Mouse (Mus musculus): ENCODE data around the gene Hipk2. TPM values are rescaled to one million over a fixed set of nuclear protein-coding genes. Genes with fewer than 3 reads are reported as not detected.

The Hipk2 gene
- polyA plus RNA-seq, 1 experiment: 34.3 TPM

DNA sequence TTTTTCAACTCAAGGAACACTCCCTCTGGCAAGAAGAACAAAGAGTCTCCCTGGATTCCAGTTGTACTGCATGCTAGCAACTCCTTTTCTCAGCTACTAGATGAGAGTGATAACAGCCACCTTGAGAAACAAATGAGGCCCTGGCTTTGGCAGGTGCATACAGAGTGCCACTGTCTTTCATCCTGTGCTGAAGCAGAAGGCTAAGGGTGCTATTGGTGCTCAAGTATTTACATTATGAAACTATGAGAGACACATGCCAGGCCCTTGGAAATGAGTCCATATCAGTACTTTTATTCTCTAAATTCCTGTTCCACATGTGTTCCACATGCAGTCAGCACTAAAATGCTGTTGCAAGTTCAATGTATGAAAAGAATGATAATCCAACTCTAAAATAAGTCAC is 79.0 kb downstream of the Hipk2 start:
- Histone ChIP-seq H3K27me3 (ENCODE audit: control insufficient read depth, insufficient read depth, low read length) (no peaks in the 10 kb centered on the region), H3K27ac (ENCODE audit: insufficient read depth, low read length) (no peak overlapping the region), H3K4me1 (ENCODE audit: control insufficient read depth, insufficient read depth, low read length) (no peaks in the 10 kb centered on the region), H3K4me3 (replicated peaks; ENCODE audit: insufficient read depth, low read depth, low read length) (no peak overlapping the region)
- DNase-seq: no peak
- TF ChIP-seq POLR2A (IDR thresholded peaks at IDR 0.05; ENCODE audit: borderline replicate concordance, insufficient read depth, low read length): no peak
- TF ChIP-seq CTCF (IDR thresholded peaks at IDR 0.05; ENCODE audit: borderline replicate concordance, insufficient read depth, low read depth, low read length): no peak

GRCm38 (mm10) chr6:38796388-38796787 is 79.6 kb downstream of the Hipk2 start:
- DNase-seq: no peak
- no peaks in the 10 kb centered on the region for H3K27me3 ChIP-seq (ENCODE audit: control insufficient read depth, insufficient read depth, low read length)
- WGBS: 90% methylated on average over 1 of the region's 1 CpGs
- H3K27ac ChIP-seq (ENCODE audit: insufficient read depth, low read length): no peak overlapping the region
- TF ChIP-seq POLR2A (IDR thresholded peaks at IDR 0.05; ENCODE audit: borderline replicate concordance, insufficient read depth, low read length) (no peak), CTCF (IDR thresholded peaks at IDR 0.05; ENCODE audit: borderline replicate concordance, insufficient read depth, low read depth, low read length) (no peak)
- no peak overlapping the region for H3K4me3 ChIP-seq (replicated peaks; ENCODE audit: insufficient read depth, low read depth, low read length)
- no peaks in the 10 kb centered on the region for H3K4me1 ChIP-seq (ENCODE audit: control insufficient read depth, insufficient read depth, low read length)

GRCm38 (mm10) chr6:38795096-38795816 is 80.7 kb downstream of the Hipk2 start:
- TF ChIP-seq POLR2A (IDR thresholded peaks at IDR 0.05; ENCODE audit: borderline replicate concordance, insufficient read depth, low read length) (no peak), CTCF (IDR thresholded peaks at IDR 0.05; ENCODE audit: borderline replicate concordance, insufficient read depth, low read depth, low read length) (no peak)
- WGBS: 91% methylated on average over 3 of the region's 3 CpGs
- no peak overlapping the region for H3K27ac ChIP-seq (ENCODE audit: insufficient read depth, low read length)
- no peak overlapping the region for H3K4me3 ChIP-seq (replicated peaks; ENCODE audit: insufficient read depth, low read depth, low read length)
- no peaks in the 10 kb centered on the region for H3K4me1 ChIP-seq (ENCODE audit: control insufficient read depth, insufficient read depth, low read length)
- no peaks in the 10 kb centered on the region for H3K27me3 ChIP-seq (ENCODE audit: control insufficient read depth, insufficient read depth, low read length)
- no peak for DNase-seq

DNA sequence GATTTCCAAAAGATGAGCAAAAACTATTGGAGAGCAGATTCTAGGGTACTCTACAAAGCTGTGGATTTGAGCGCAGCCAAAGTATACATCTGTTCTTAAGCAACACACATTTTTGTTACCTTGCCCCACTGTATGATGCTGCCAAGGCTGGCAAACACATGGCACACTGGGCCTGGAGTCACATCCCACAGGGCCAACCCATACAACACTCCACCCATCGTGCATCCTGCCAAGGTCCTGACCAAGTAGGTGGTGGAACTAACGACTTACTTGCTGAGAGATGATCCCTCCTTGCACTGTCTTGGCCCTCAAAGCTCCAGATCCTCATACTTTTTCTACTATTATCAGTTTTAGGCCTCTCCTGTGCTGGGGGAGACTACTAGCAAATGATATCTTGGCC is 83.0 kb downstream of the Hipk2 start:
- peaks cover 12% of the 10 kb centered on the region; the same call in 1 of the 2 replicates for H3K4me1 ChIP-seq (ENCODE audit: control insufficient read depth, insufficient read depth, low read length)
- H3K27ac ChIP-seq (ENCODE audit: insufficient read depth, low read length): no peak overlapping the region
- 43% methylated on average over 3 of the region's 3 CpGs for WGBS
- TF ChIP-seq POLR2A (IDR thresholded peaks at IDR 0.05; ENCODE audit: borderline replicate concordance, insufficient read depth, low read length) (no peak), CTCF (IDR thresholded peaks at IDR 0.05; ENCODE audit: borderline replicate concordance, insufficient read depth, low read depth, low read length) (no peak)
- no peaks in the 10 kb centered on the region for H3K27me3 ChIP-seq (ENCODE audit: control insufficient read depth, insufficient read depth, low read length)
- no peak overlapping the region for H3K4me3 ChIP-seq (replicated peaks; ENCODE audit: insufficient read depth, low read depth, low read length)
- DNase-seq: no peak

DNA sequence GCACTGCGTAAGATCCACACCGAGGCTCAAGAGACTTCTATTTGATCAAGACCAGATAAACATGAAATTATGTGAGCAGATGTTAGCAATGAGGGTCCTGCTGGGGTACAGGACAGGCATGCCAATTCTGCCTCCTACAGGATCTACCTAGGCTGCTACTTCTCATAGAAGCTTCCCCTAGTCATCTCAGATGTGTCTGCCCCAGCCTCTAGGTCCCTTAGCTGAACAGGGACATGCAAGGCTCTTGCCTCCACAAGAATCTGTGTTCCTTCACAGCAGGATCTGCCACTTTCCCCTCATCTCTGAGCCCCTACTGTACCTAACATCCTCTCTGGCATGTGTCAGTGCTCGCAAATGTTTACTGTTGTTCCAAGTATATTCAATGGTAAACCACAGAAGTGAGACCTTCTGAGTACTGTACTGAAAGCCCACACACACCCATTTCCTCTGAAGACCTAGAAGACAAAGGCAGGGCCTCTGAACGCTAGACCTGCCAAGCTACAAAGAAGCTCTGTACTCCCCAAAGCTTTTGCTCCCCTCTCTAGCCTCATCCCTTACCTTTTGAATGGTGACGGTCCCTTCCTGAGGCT is 86.6 kb downstream of the Hipk2 start:
- Histone ChIP-seq H3K4me3 (replicated peaks; ENCODE audit: insufficient read depth, low read depth, low read length) (no peak overlapping the region), H3K4me1 (ENCODE audit: control insufficient read depth, insufficient read depth, low read length) (peaks cover 19% of the 10 kb centered on the region), H3K27ac (ENCODE audit: insufficient read depth, low read length) (no peak overlapping the region), H3K27me3 (ENCODE audit: control insufficient read depth, insufficient read depth, low read length) (no peaks in the 10 kb centered on the region)
- DNase-seq: no peak
- 74% methylated on average over 5 of the region's 5 CpGs for WGBS
- TF ChIP-seq POLR2A (IDR thresholded peaks at IDR 0.05; ENCODE audit: borderline replicate concordance, insufficient read depth, low read length): no peak
- no peak for TF ChIP-seq CTCF (IDR thresholded peaks at IDR 0.05; ENCODE audit: borderline replicate concordance, insufficient read depth, low read depth, low read length)

DNA sequence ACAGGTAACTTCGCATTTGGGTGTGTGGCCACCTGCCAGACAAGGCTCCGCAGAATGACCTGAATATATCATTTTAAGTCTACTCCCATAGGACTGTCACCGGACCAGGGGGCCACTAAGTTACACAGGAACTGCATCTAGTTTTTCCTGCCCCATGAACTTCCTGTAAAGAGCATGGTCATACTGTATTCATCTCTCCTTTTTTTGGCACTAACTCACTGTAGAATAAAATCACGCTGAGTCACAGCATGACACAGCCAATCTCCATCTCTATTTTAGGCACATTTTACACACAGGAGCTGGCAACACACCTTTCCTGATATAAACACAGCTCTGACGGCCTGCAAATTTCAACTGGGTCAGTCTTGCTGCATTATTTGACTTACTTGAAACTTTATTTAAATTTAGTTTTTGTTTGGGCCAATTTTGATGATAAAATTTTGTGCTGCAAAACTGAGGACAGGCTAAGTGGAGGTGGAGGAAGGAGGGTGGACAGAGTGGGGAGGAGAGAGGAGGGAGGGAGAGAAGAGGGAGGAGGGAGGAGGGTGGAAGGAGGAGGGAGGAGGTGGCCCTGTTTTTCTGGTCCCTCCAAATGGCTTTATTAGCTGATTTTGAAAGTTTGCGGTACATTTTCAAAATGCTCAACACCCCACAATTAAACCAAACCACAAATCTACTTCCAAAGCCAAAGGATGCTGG is 88.0 kb downstream of the Hipk2 start:
- no peak for TF ChIP-seq CTCF (IDR thresholded peaks at IDR 0.05; ENCODE audit: borderline replicate concordance, insufficient read depth, low read depth, low read length)
- no peak for TF ChIP-seq POLR2A (IDR thresholded peaks at IDR 0.05; ENCODE audit: borderline replicate concordance, insufficient read depth, low read length)
- H3K27me3 ChIP-seq (ENCODE audit: control insufficient read depth, insufficient read depth, low read length): no peaks in the 10 kb centered on the region
- peaks cover 19% of the 10 kb centered on the region for H3K4me1 ChIP-seq (ENCODE audit: control insufficient read depth, insufficient read depth, low read length)
- WGBS: 27% methylated on average over 6 of the region's 6 CpGs
- DNase-seq: peak; percentile 34 to 78
- H3K27ac ChIP-seq (ENCODE audit: insufficient read depth, low read length): no peak overlapping the region
- no peak overlapping the region for H3K4me3 ChIP-seq (replicated peaks; ENCODE audit: insufficient read depth, low read depth, low read length)

DNA sequence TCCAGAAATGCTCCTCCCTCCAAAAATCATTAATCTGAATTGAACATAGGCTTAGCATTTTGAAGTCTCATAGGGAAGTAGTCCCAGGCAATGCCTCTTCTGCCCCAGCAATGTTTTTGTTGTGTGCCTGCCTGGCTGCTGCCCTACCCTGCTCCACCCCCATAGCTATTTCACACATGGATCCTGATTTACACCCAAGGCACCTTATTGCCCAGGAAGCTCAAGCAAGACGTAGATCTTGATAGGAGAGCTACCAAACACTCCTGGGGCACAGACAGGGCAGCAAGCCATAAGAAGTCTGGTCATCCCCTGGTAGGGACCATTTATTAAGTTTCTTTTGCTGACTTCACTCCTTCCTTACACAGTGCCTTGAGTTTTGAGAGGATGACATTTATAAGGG is 88.8 kb downstream of the Hipk2 start:
- Histone ChIP-seq H3K27ac (ENCODE audit: insufficient read depth, low read length) (no peak overlapping the region), H3K27me3 (ENCODE audit: control insufficient read depth, insufficient read depth, low read length) (no peaks in the 10 kb centered on the region), H3K4me1 (ENCODE audit: control insufficient read depth, insufficient read depth, low read length) (peaks cover 19% of the 10 kb centered on the region), H3K4me3 (replicated peaks; ENCODE audit: insufficient read depth, low read depth, low read length) (no peak overlapping the region)
- TF ChIP-seq CTCF (IDR thresholded peaks at IDR 0.05; ENCODE audit: borderline replicate concordance, insufficient read depth, low read depth, low read length) (no peak), POLR2A (IDR thresholded peaks at IDR 0.05; ENCODE audit: borderline replicate concordance, insufficient read depth, low read length) (no peak)
- 90% methylated on average over 1 of the region's 1 CpGs for WGBS
- DNase-seq: no peak

All from cerebellum, adult 2 months (tissue).